Mouse (Mus musculus) megakaryocyte, embryonic 14.5 days (primary cell): ENCODE results near the gene Celf2.

Experiments
- FLI1 ChIP-seq: IDR thresholded peaks from 2 replicates; pipeline ENCODE4 v1.6.1; 2012; ENCODE audit warnings: low read length, inconsistent platforms, mixed read lengths
- GATA1 ChIP-seq: IDR thresholded peaks from 3 replicates; pipeline ENCODE4 v1.6.1; 2012; ENCODE audit warnings: mixed read lengths, low read length, inconsistent platforms, borderline replicate concordance

GRCm38 (mm10) chr2:7256023-7256422 is 253.3 kb downstream of the Celf2 start:
- TF ChIP-seq GATA1 (no peak), FLI1 (no peak)
